Mouse (Mus musculus) hematopoietic stem cell, adult 5-6 weeks (primary cell): ENCODE data around the gene Llcfc1. TPM values are rescaled to one million over a fixed set of nuclear protein-coding genes. Genes with fewer than 3 reads are reported as not detected.

Source experiments
- ATAC-seq, 2 experiments: fragments of 125-278 bp in 1 of 2; replicated peaks in 1 of 2; 2 replicates each; pipeline ENCODE4 v1.8.0; 2016 to 2017; ENCODE audit warnings: inconsistent platforms in 2 of 2, mild to moderate bottlenecking in 2 of 2, moderate number of reproducible peaks in 2 of 2, low read depth in 1 of 2, moderate TSS enrichment in 1 of 2; ENCODE audit not compliant: low FRiP score in 2 of 2, poor library complexity in 2 of 2, severe bottlenecking in 2 of 2, insufficient read depth in 1 of 2, low TSS enrichment in 1 of 2
- total RNA-seq: library from RNA; stranded (forward); fragments of 172-1452, 232-1000 nt; gene quantifications from 2 replicates; pipeline ENCODE4 v1.2.3, GENCODE M21; 2017

Llcfc1 gene
- total RNA-seq = not detected in 2 replicates

GRCm38 (mm10) chr6:41684131-41684530, at the start of gene Llcfc1:
Llcfc1 (plus strand) TSS chr6:41684431.
- ATAC-seq = no peak

GRCm38 (mm10) chr6:41635211-41635610, 49.0 kb upstream of the Llcfc1 start:
- ATAC-seq = no peak

DNA sequence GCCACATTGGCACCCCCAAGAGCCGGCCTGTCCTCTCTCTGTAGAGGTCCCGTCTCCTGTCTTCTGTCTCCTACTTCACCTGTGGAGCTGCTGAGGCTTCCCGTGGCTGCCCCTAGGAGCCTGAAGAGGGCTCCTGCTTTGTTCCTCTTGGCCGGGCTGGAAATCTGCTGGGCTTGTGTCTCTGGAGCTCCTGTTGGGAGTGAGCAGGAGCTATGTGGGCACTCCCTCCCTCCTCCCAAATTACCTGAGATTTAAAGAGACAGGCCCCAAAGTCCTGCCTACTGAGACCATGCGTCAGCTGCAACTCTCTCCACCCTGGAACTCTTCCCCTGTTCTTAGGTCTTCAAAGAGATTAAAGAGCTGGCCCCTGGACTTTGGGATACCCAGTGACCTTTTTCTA, 48.1 kb upstream of the Llcfc1 start, which contains the start of gene Trpv6:
Gene Trpv6 (minus strand): TSS at position 228 of the 400 bp plus-strand sequence.
- no peak for ATAC-seq

DNA sequence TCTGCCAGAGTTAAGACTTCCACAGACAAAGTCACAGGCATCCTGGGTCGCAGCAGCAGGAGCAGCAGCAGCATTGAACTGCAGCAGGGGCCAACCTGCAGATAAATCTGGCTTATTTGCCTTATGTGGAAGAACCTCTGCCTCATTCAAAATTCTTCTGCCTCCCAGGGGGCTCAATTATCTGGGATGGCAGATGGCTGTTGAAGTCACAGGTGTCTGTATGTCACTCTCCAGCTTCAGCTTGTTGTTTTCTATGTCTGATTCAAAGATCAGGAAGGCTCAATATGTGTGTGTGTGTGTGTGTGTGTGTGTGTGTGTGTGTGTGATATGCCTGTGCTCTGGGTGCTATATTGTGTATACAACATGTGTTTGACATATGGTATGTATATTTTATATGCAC, 46.8 kb upstream of the Llcfc1 start:
- no peak for ATAC-seq

DNA sequence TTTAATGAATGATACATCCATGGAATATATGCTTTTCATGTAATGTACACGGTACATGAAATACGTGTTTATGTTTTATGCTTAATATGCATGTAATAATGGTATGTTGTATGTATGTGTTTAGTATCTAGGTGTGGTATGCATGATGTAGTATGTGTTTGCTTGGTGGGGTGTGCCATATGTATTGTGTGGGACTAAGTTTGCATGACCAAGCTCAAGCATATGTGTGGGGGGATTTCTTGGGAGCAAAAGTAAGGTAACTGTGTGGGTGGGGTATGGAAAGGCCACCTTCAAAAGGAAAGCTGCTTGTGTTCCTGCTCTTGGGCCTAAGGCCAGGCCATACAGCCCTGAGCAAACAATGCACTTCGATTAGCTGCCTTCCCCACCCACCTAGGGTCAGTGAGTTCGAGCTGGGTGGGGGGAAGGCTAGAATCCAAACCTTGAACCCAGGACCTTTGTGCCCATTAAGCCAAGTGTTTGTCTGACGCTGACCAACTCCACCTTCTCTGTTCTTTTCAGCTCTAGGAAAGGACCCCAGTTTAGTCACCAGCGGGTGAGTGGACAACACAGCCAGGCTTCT, 46.2 kb upstream of the Llcfc1 start:
- ATAC-seq = no peak

DNA sequence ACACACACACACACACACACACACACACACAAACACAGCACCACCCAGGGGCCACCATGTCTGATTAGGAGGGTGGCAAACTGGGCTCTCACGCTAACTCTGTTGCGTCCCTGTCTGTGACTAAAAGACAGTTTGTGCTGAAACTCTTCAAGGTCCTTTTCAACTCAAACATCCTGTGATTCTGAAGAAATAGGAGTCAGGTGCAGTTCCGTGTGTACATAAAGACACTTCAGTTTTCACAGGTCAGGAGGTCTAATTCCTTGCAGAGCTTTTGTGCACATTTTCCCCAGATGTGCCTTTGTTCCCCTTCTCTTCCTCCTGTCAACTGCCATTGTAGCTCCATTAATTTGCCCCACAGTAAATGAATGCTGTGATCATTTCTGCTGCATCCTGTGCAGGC, 43.8 kb upstream of the Llcfc1 start:
- ATAC-seq = no peak

- no peak for ATAC-seq
Observed at GRCm38 (mm10) chr6:41641173-41641866, 42.9 kb upstream of the Llcfc1 start.

DNA sequence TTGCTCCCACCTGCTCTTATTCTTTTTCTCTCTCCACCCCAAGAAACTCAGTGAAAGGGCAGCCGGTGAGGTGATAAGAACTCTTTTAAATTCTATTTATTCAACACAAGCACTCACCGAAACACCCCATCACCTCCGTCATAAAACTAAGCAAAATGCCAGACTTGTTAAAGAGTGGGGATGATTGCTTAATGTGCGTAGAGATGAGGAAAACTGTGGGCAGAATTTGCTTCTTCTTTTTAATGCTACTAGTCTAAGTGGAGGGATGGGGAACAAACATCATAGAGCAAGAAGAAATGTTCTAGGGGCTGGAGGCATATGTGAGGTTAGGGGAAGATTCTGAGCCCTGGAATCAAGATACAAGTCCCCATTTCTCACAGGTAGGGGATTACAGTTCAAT, 41.5 kb upstream of the Llcfc1 start:
- ATAC-seq = no peak; a peak in 2 of 4 replicates

GRCm38 (mm10) chr6:41643227-41643626, 41.0 kb upstream of the Llcfc1 start:
- ATAC-seq = peak; percentile 31 to 40; a peak in 2 of 4 replicates

GRCm38 (mm10) chr6:41646220-41646619, 38.0 kb upstream of the Llcfc1 start:
- ATAC-seq = no peak

DNA sequence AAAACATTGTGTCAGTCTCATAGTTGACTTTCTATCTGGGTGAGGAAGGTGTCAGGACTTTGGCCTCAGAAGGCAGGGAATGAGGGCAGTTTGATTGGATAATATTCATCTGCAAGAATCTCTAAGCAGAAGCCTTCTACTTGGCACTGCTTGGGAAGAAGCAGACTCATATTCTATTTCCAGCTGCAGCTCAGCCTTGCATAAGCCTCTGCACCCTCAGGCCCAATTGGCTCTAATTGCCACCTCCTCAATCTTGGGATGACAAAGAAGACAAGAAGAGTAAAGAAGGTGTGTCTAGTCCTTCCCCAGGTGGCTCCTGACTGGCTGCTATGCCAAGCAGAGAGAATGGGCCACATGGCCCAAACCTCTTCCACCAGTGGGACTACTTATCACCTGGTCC, 37.6 kb upstream of the Llcfc1 start:
- no peak for ATAC-seq

DNA sequence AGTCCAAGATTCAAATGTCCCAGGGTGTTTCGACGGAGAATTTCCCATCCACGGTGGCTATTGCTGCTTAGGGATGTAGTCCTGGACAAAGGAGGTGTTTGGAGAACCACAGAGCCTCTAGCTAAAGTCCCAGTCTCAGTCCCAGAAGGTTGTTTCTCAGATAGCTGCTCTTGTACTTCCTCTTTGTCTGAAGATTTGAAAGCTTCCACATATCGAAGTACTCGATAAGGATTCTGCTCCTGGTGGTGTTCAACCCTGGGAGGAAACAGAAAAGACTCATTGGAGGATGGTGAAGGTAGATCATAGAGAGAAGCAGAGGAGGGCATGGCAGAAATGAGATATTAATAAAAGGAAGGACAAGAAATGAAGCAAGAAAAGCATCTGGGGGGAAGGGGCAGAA, 31.1 kb upstream of the Llcfc1 start:
- peak in 1 of 2 experiments; percentile 42; a peak in 1 of 4 replicates for ATAC-seq

GRCm38 (mm10) chr6:41654648-41655047, 29.6 kb upstream of the Llcfc1 start:
- peak; percentile 80 to 87 for ATAC-seq

DNA sequence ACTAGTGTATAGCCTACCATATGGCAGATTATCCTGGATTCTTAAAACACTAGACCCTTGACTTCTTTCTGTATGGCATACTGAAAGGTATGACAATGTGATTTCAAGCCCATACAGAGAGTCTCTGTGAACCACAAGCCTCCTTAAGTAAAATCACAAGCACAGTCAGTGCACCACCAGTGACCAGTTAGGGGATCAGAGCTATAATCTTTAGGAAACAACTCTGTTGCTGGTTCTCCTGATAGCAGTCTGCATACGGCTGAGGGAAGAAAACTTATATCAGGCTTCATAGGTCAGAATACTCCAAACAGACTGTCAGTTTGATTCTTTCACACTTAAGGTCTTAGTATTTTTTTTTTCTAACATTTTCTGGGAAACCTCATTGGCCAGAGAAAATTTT, 25.7 kb upstream of the Llcfc1 start:
- ATAC-seq = no peak

GRCm38 (mm10) chr6:41662320-41662719, 21.9 kb upstream of the Llcfc1 start:
- peak; percentile 73 to 78; a peak in 2 of 4 replicates for ATAC-seq

DNA sequence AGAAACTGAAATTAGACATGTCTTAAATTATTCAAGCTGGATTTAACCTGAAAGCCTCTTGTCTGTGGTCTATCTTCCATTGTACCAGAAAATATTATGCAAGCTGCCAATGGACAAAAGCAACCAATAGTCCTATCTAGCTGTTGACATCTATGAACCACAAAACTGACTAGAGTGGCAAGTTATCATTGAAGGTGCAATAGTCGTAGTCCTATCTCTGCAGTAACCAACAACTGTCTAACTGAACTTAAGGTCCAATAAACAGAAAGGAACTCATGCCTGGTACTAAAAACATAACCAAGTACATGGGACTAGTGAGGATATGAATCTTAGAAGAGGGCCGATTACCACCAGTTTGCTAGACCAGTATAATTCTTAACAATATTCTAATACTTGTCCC, 7.7 kb upstream of the Llcfc1 start:
- no peak for ATAC-seq

GRCm38 (mm10) chr6:41680669-41681068, 3.6 kb upstream of the Llcfc1 start, which contains the start of gene Trpv5:
Trpv5 (minus strand) TSS chr6:41680769.
- no peak for ATAC-seq

- no peak for ATAC-seq
Observed at GRCm38 (mm10) chr6:41681656-41682055, 2.6 kb upstream of the Llcfc1 start.

DNA sequence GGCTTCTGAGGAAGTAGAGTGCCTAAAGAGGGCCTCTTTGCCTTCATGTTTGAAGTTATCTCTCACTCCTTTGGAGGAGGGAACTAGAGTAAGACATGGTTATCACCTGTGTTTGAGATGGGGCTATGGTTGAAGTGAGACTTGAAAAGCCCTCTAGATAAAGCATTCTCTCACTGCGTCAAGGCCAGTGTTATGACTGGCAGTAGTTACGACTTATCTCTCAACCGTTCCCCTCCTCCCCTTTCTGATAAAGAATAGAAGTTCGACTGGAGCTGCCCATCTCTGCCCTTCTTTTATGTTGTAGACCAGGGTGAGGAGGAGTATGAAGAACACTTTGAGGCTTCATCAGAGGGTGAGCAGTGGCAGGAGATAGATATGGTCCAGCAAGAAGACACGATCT, 680 bp downstream of the Llcfc1 start:
- ATAC-seq = no peak
